Mouse (Mus musculus): ENCODE measurements at regions not wholly inside any gene's neighbourhood (a gene's known extent, or its start where the extent isn't known, plus 50 kb on each side); places are given as distances from the start of the nearest gene placed in this dataset.
A peak's percentile ranks its signal among the peaks of the same experiment; 100 is the strongest.

DNA sequence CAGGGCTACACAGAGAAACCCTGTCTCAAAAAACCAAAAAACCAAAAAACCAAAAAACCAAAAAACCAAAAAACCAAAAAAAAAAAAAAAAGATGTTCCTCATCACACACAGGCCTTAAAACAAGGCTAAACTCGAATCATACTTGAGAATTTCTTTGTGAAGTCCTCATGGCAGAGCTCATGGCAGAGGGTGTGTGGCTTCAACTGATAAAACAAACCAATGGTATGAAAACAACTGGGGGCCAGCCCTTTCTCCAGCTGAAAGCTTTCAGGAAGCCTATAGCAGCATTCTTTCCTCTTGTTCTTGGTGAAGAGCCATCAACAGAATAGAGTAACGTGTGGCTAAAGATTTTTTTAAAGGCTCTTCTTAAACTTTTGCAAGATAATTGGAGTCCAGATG, 369.8 kb upstream of the Adgrl2 start:
- H3K36me3 ChIP-seq (ENCODE audit: insufficient read depth, low read length): no peaks in the 10 kb centered on the region
- H3K9me3 ChIP-seq (ENCODE audit: low read length): no peaks in the 10 kb centered on the region
- no peak for TF ChIP-seq NANOG (IDR thresholded peaks at IDR 0.05; ENCODE audit: borderline replicate concordance, low read length)
- no peak for TF ChIP-seq POU5F1 (IDR thresholded peaks at IDR 0.05; ENCODE audit: borderline replicate concordance, low read length)
- no peak for TF ChIP-seq CTCF (conservative IDR thresholded peaks at IDR 0.05; ENCODE audit: low read length)
- H3K4me3 ChIP-seq (replicated peaks; ENCODE audit: low read length): no peak overlapping the region
- H3K27me3 ChIP-seq (ENCODE audit: insufficient read depth, low read length): peaks cover 4% of the 10 kb centered on the region; the same call in 1 of the 2 replicates
- H3K4me1 ChIP-seq (replicated peaks; ENCODE audit: low read depth, low read length): peaks cover 21% of the 10 kb centered on the region

DNA sequence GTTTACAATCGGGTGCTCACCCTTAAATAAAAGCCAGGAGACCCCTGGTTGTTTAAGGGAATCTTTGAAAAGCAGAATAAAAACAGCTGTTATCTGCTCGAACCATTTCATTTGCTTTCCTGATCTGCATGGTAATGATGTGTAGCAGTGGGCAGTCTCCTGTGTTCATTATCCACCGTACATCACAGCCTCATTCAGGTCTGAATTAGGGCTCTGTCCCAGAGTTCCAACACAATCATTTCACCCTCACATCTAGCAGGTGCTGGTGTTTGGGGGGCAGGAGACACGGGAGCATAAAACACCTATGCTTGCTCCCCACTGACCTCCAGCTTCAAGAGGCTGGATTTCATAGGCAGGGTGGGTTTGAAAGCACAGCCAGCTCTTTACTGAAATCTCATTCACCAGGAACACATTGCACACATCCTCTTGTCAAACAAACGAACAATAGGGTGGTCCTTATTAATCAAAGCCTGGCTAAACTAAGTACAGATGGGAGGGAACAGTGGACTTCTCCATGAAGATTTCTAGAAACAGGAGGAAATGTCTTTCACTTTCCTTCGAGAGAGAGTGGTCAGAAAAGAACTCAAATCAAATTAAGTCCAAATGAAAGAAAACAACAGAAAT, 368.3 kb upstream of the Adgrl2 start:
- no peak overlapping the region for H3K4me3 ChIP-seq (replicated peaks; ENCODE audit: low read length)
- peaks cover 4% of the 10 kb centered on the region; the same call in 1 of the 2 replicates for H3K27me3 ChIP-seq (ENCODE audit: insufficient read depth, low read length)
- peaks cover 21% of the 10 kb centered on the region for H3K4me1 ChIP-seq (replicated peaks; ENCODE audit: low read depth, low read length)
- no peaks in the 10 kb centered on the region for H3K9me3 ChIP-seq (ENCODE audit: low read length)
- no peaks in the 10 kb centered on the region for H3K36me3 ChIP-seq (ENCODE audit: insufficient read depth, low read length)
- TF ChIP-seq NANOG (IDR thresholded peaks at IDR 0.05; ENCODE audit: borderline replicate concordance, low read length) (no peak), CTCF (conservative IDR thresholded peaks at IDR 0.05; ENCODE audit: low read length) (no peak), POU5F1 (IDR thresholded peaks at IDR 0.05; ENCODE audit: borderline replicate concordance, low read length) (no peak)

DNA sequence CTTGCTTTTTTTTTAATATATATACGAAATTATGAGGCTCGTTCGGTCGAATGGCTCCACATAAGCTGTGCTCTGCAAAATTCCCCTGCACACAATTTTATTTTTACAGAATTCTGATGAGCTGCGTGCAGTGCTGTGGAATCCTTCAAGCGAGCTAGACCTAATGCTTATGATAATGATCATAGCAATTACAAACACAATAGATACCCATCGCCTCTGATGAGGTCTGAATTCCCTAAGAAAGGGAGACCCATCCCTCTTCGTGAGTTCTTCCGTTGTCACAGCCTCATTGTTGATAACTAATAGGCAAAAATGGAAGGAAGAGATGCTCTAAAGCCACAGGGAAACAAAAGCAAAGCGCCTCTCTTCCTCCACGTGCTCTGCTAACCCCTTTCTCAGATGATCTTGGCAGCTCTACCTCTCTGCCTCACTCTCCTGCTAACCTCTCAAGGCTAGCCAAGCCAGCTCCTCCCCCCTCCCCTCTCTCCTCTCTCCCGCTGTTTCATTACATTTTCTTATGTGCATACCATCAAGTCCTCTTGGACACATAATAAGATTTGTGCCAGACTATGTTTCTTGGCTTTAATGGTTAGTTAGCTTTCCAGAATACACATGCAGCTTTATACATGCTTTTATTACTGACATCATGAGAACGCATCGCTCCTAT, 367.7 kb upstream of the Adgrl2 start:
- Histone ChIP-seq H3K36me3 (ENCODE audit: insufficient read depth, low read length) (no peaks in the 10 kb centered on the region), H3K9me3 (ENCODE audit: low read length) (no peaks in the 10 kb centered on the region), H3K4me3 (replicated peaks; ENCODE audit: low read length) (no peak overlapping the region), H3K27me3 (ENCODE audit: insufficient read depth, low read length) (peaks cover 4% of the 10 kb centered on the region; the same call in 1 of the 2 replicates), H3K4me1 (replicated peaks; ENCODE audit: low read depth, low read length) (peaks cover 21% of the 10 kb centered on the region)
- TF ChIP-seq POU5F1 (IDR thresholded peaks at IDR 0.05; ENCODE audit: borderline replicate concordance, low read length) (no peak), NANOG (IDR thresholded peaks at IDR 0.05; ENCODE audit: borderline replicate concordance, low read length) (peak; percentile 93)

DNA sequence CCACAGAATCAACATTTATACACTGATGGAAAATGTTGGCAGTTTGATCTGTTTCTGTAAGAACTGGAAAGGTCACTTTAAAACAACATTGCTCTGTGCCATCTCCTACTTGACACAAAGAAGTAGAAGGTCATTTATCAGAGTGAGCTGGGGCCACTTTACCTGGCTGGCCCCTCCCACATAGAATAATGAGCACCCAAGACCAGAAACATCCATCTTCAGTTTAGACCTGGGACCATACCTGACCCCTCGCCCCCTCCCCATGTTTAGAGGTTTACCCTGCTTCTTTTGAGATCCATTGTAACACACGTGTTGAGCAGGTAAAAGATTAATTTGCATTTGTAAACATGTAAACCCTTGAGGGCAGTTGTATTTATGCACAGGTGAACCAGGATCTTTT, 366.8 kb upstream of the Adgrl2 start:
- Histone ChIP-seq H3K36me3 (ENCODE audit: insufficient read depth, low read length) (no peaks in the 10 kb centered on the region), H3K9me3 (ENCODE audit: low read length) (no peaks in the 10 kb centered on the region), H3K4me3 (replicated peaks; ENCODE audit: low read length) (no peak overlapping the region), H3K4me1 (replicated peaks; ENCODE audit: low read depth, low read length) (peaks cover 21% of the 10 kb centered on the region), H3K27me3 (ENCODE audit: insufficient read depth, low read length) (peaks cover 8% of the 10 kb centered on the region; the same call in 1 of the 2 replicates)
- TF ChIP-seq POU5F1 (IDR thresholded peaks at IDR 0.05; ENCODE audit: borderline replicate concordance, low read length) (no peak), CTCF (conservative IDR thresholded peaks at IDR 0.05; ENCODE audit: low read length) (no peak), NANOG (IDR thresholded peaks at IDR 0.05; ENCODE audit: borderline replicate concordance, low read length) (no peak)

DNA sequence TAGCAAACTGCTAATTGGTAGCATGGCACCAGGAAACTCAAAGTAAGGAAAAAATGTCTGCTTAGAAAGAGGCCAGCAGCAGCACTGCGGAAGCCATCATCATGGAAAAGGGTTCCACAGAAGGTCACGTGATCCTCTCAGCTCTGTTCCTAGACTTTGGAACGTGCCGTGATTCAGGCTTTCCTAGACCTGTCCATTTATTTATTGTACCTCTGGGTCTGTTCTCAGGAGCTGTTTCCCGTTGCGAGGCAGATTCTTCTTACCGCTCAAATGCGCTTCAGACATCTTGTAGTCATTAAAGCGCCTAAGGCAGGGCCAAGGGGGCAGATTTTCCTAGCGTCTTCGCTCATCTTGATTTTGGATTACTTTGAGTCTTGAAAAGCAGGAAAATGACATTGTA, 365.0 kb upstream of the Adgrl2 start:
- TF ChIP-seq CTCF (conservative IDR thresholded peaks at IDR 0.05; ENCODE audit: low read length) (no peak), POU5F1 (IDR thresholded peaks at IDR 0.05; ENCODE audit: borderline replicate concordance, low read length) (no peak), NANOG (IDR thresholded peaks at IDR 0.05; ENCODE audit: borderline replicate concordance, low read length) (no peak)
- H3K4me3 ChIP-seq (replicated peaks; ENCODE audit: low read length): no peak overlapping the region
- peaks cover 21% of the 10 kb centered on the region for H3K4me1 ChIP-seq (replicated peaks; ENCODE audit: low read depth, low read length)
- H3K36me3 ChIP-seq (ENCODE audit: insufficient read depth, low read length): no peaks in the 10 kb centered on the region
- H3K9me3 ChIP-seq (ENCODE audit: low read length): no peaks in the 10 kb centered on the region
- H3K27me3 ChIP-seq (ENCODE audit: insufficient read depth, low read length): peaks cover 10% of the 10 kb centered on the region; the same call in 1 of the 2 replicates

DNA sequence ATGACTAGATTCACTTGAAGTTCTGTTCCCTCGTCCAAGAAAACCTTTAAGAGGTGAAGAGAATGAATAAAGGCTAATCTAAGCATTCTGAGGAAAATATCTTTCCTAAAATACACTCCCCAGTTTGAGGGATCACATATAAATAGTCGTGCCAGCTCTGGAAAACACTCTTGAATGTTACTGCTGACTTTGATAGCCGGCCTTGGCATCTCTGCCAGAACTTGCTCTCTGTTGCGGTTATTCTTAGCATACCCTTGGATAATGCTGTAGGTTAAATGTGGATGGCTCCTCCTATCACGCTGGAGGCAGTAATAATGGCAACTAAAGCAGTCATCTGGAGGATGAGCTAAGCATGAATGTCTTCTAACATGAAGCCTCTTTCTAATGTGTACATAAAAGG, 363.6 kb upstream of the Adgrl2 start:
- H3K4me1 ChIP-seq (replicated peaks; ENCODE audit: low read depth, low read length): peaks cover 21% of the 10 kb centered on the region
- no peaks in the 10 kb centered on the region for H3K36me3 ChIP-seq (ENCODE audit: insufficient read depth, low read length)
- 0 out of 2 replicates have a peak, but pooled peaks cover 6% of the 10 kb centered on the region for H3K27me3 ChIP-seq (ENCODE audit: insufficient read depth, low read length)
- H3K4me3 ChIP-seq (replicated peaks; ENCODE audit: low read length): no peak overlapping the region
- TF ChIP-seq NANOG (IDR thresholded peaks at IDR 0.05; ENCODE audit: borderline replicate concordance, low read length) (no peak), POU5F1 (IDR thresholded peaks at IDR 0.05; ENCODE audit: borderline replicate concordance, low read length) (no peak), CTCF (conservative IDR thresholded peaks at IDR 0.05; ENCODE audit: low read length) (no peak)
- H3K9me3 ChIP-seq (ENCODE audit: low read length): peaks cover 10% of the 10 kb centered on the region

DNA sequence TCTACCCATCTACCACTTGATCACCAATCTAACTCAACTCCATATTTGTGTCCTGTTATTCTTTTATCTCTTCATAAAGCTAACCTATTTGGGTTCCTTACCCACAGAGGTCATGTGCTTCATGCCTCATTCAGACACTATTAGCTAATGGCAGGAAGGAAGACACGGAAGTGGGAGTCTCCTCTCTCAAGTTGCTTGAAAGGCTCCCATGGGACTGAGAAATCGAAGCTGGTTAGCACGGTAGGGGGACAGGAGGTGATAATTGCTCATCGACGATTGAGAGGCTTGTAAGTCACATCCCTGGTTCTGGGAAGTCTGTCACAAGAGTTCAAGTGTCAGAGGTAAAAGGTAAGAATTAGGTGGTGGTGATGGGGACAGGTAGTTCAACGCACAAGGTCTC, 362.2 kb upstream of the Adgrl2 start:
- Histone ChIP-seq H3K36me3 (ENCODE audit: insufficient read depth, low read length) (no peaks in the 10 kb centered on the region), H3K4me1 (replicated peaks; ENCODE audit: low read depth, low read length) (peaks cover 20% of the 10 kb centered on the region), H3K4me3 (replicated peaks; ENCODE audit: low read length) (no peak overlapping the region), H3K27me3 (ENCODE audit: insufficient read depth, low read length) (0 out of 2 replicates have a peak, but pooled peaks cover 6% of the 10 kb centered on the region), H3K9me3 (ENCODE audit: low read length) (peaks cover 10% of the 10 kb centered on the region)
- TF ChIP-seq CTCF (conservative IDR thresholded peaks at IDR 0.05; ENCODE audit: low read length): no peak
- no peak for TF ChIP-seq NANOG (IDR thresholded peaks at IDR 0.05; ENCODE audit: borderline replicate concordance, low read length)
- TF ChIP-seq POU5F1 (IDR thresholded peaks at IDR 0.05; ENCODE audit: borderline replicate concordance, low read length): no peak

DNA sequence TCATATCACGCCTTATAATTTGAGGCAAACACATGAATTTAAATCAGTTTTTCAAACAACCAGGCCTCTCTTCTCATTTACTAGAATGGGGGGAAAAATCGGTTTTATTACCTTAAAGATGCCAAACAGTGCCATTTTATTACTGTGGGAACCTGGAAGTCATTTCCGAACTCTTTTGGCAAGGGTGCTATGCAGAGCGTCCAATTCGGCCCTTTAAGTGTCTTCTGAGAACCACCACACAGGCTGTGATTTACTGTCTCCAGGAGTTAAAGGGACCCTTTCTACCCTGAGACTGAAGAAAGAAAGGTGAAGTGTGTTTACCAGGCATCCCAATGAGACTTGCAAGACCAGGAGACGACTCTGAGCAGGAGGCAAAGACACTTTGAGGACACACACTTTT, 359.4 kb upstream of the Adgrl2 start:
- Histone ChIP-seq H3K36me3 (ENCODE audit: insufficient read depth, low read length) (no peaks in the 10 kb centered on the region), H3K4me1 (replicated peaks; ENCODE audit: low read depth, low read length) (peaks cover 15% of the 10 kb centered on the region), H3K27me3 (ENCODE audit: insufficient read depth, low read length) (0 out of 2 replicates have a peak, but pooled peaks cover 6% of the 10 kb centered on the region), H3K9me3 (ENCODE audit: low read length) (peaks cover 10% of the 10 kb centered on the region), H3K4me3 (replicated peaks; ENCODE audit: low read length) (no peak overlapping the region)
- TF ChIP-seq CTCF (conservative IDR thresholded peaks at IDR 0.05; ENCODE audit: low read length): no peak
- no peak for TF ChIP-seq NANOG (IDR thresholded peaks at IDR 0.05; ENCODE audit: borderline replicate concordance, low read length)
- no peak for TF ChIP-seq POU5F1 (IDR thresholded peaks at IDR 0.05; ENCODE audit: borderline replicate concordance, low read length)
